Mouse (Mus musculus) CH12.LX (cell line): ENCODE measurements around the gene Cep70. TPM values are rescaled to one million over a fixed set of nuclear protein-coding genes. Genes with fewer than 3 reads are reported as not detected.

Experiments
- DNase-seq: peaks from one replicate; pipeline ENCODE4 v3.0.0-alpha.2; 2013; ENCODE audit errors: extremely low read depth
- H3K27ac ChIP-seq: 2 replicates; pipeline ENCODE4 v1.5.1; 2012; ENCODE audit warnings: low read depth, mild to moderate bottlenecking, control low read depth, moderate library complexity; ENCODE audit not compliant: insufficient read depth
- H3K27me3 ChIP-seq: replicated peaks from 2 replicates; pipeline ENCODE3; 2012; ENCODE audit warnings: inconsistent platforms
- H3K36me3 ChIP-seq, 2 experiments: replicated peaks in 1 of 2; 2 replicates each; pipeline versions ENCODE3 to v1.6.1; 2012; ENCODE audit warnings: inconsistent platforms in 1 of 2, low read length in 1 of 2, mild to moderate bottlenecking in 1 of 2, mixed read lengths in 1 of 2, moderate library complexity in 1 of 2; ENCODE audit not compliant: control insufficient read depth in 1 of 2, insufficient read depth in 1 of 2
- H3K4me1 ChIP-seq, 2 experiments: 2 replicates each; pipeline ENCODE4 v1.6.1; 2012; ENCODE audit warnings: inconsistent platforms in 1 of 2, moderate library complexity in 1 of 2; ENCODE audit not compliant: insufficient read depth in 2 of 2, control insufficient read depth in 1 of 2
- H3K4me2 ChIP-seq: 2 replicates; pipeline ENCODE4 v1.6.1; 2012; ENCODE audit warnings: low read depth, mild to moderate bottlenecking, control low read depth; ENCODE audit not compliant: poor library complexity, insufficient read depth, severe bottlenecking
- H3K4me3 ChIP-seq, 3 experiments: fragments of 150-350 bp in 1 of 3; sonication (generic) in 1 of 3; replicated peaks in 1 of 3; 2 replicates each; pipeline versions ENCODE3 to v1.5.1; 2011 to 2012; ENCODE audit warnings: low read depth in 2 of 3, low read length in 2 of 3, mild to moderate bottlenecking in 2 of 3, moderate library complexity in 2 of 3, control low read depth in 1 of 3, improper control_type of control experiment in 1 of 3, inconsistent platforms in 1 of 3, mixed read lengths in 1 of 3; ENCODE audit not compliant: poor library complexity in 1 of 3
- H3K79me2 ChIP-seq: replicated peaks from 2 replicates; pipeline ENCODE4 v1.6.1; 2012; ENCODE audit warnings: mild to moderate bottlenecking, moderate library complexity; ENCODE audit not compliant: control insufficient read depth, poor library complexity, insufficient read depth, severe bottlenecking; ENCODE audit errors: extremely low read depth
- H3K9ac ChIP-seq: 2 replicates; pipeline ENCODE4 v1.6.1; 2012; ENCODE audit warnings: low read depth, mild to moderate bottlenecking, control low read depth, moderate library complexity; ENCODE audit not compliant: insufficient read depth
- H3K9me3 ChIP-seq: replicated peaks from 2 replicates; pipeline ENCODE3; 2012; ENCODE audit warnings: low read length, inconsistent platforms, mixed read lengths
- BHLHE40 ChIP-seq: IDR thresholded peaks from 2 replicates; pipeline ENCODE4 v1.6.1; 2011; ENCODE audit warnings: mild to moderate bottlenecking, low read depth, low read length, improper control_type of control experiment
- CTCF ChIP-seq, 2 experiments: IDR thresholded peaks in 1 of 2; conservative IDR thresholded peaks in 1 of 2; 2 replicates each; pipeline ENCODE4 v1.5.1; 2011 to 2012; ENCODE audit warnings: low read depth in 2 of 2, low read length in 2 of 2, improper control_type of control experiment in 1 of 2, inconsistent platforms in 1 of 2, mild to moderate bottlenecking in 1 of 2, moderate library complexity in 1 of 2
- EP300 ChIP-seq: IDR thresholded peaks from 2 replicates; pipeline ENCODE4 v1.6.1; 2011; ENCODE audit warnings: low read length, improper control_type of control experiment
- ETS1 ChIP-seq: conservative IDR thresholded peaks from 2 replicates; pipeline ENCODE4 v1.6.1; 2012; ENCODE audit warnings: low read depth, mild to moderate bottlenecking, inconsistent platforms, low read length, improper control_type of control experiment, moderate library complexity
- GABPA ChIP-seq: IDR thresholded peaks from 2 replicates; pipeline ENCODE4 v1.6.1; 2012; ENCODE audit warnings: low read depth, low read length, improper control_type of control experiment, inconsistent platforms; ENCODE audit not compliant: insufficient replicate concordance
- IRF4 ChIP-seq: IDR thresholded peaks from 2 replicates; pipeline ENCODE4 v1.6.1; 2014; ENCODE audit warnings: low read depth, mild to moderate bottlenecking, inconsistent platforms, low read length, improper control_type of control experiment
- MAFK ChIP-seq: IDR thresholded peaks from 2 replicates; pipeline ENCODE4 v1.6.1; 2011; ENCODE audit warnings: low read length, improper control_type of control experiment; ENCODE audit not compliant: insufficient replicate concordance
- MEF2A ChIP-seq: IDR thresholded peaks from 2 replicates; pipeline ENCODE4 v1.6.1; 2014; ENCODE audit warnings: low read depth, mild to moderate bottlenecking, inconsistent platforms, low read length, improper control_type of control experiment, borderline replicate concordance
- MXI1 ChIP-seq: IDR thresholded peaks from 2 replicates; pipeline ENCODE4 v1.6.1; 2011; ENCODE audit warnings: mild to moderate bottlenecking, low read depth, low read length, improper control_type of control experiment
- RAD21 ChIP-seq: IDR thresholded peaks from 2 replicates; pipeline ENCODE4 v1.6.1; 2011; ENCODE audit warnings: low read depth, mild to moderate bottlenecking, low read length, improper control_type of control experiment, moderate library complexity
- SMC3 ChIP-seq: IDR thresholded peaks from 2 replicates; pipeline ENCODE4 v1.6.1; 2011; ENCODE audit warnings: low read depth, low read length, improper control_type of control experiment
- TCF12 ChIP-seq: IDR thresholded peaks from 2 replicates; pipeline ENCODE4 v1.6.1; 2014; ENCODE audit warnings: low read depth, mild to moderate bottlenecking, inconsistent platforms, low read length, improper control_type of control experiment
- ZC3H11A ChIP-seq: IDR thresholded peaks from 2 replicates; pipeline ENCODE4 v1.6.1; 2012; ENCODE audit warnings: low read depth, mild to moderate bottlenecking, inconsistent platforms, low read length, improper control_type of control experiment
- ZKSCAN1 ChIP-seq: IDR thresholded peaks from 2 replicates; pipeline ENCODE4 v1.6.1; 2012; ENCODE audit warnings: low read depth, inconsistent platforms, low read length, improper control_type of control experiment, borderline replicate concordance
- dilution Hi-C: fragments of 300-500 bp; cut with MboI; formaldehyde crosslinking; loops from 2 replicates; pipeline ENCODE4 v1.14.3; 2020; ENCODE audit warnings: low sequenced_read_pairs; ENCODE audit not compliant: extremely low pct_unique_long_range_greater_than_20kb, extremely low pct_ligation_motif_present
- in situ Hi-C: fragments of 300-500 bp; cut with MboI; formaldehyde crosslinking; loops from 3 replicates; pipeline ENCODE4 v1.14.3; 2019; ENCODE audit warnings: low sequenced_read_pairs, low pct_ligation_motif_present, low pct_unique_long_range_greater_than_20kb, mixed read lengths
- polyA plus RNA-seq: library from polyadenylated mRNA; unstranded; fragments of >175 nt; gene quantifications from 2 replicates; pipeline ENCODE4 v1.2.1, GENCODE M21; 2012; ENCODE audit warnings: low read depth; ENCODE audit not compliant: insufficient read length
- total RNA-seq, 2 experiments: library from RNA; depleted of rRNA; stranded (reverse); fragments of 300-350 nt in 1 of 2; fragments of >200 nt in 1 of 2; gene quantifications; 2 replicates each; pipeline ENCODE4 v1.2.3; 2012 to 2014

The Cep70 gene
- total and polyA plus RNA-seq, 3 experiments, result 9.7 to 22.9 (median 10.2) TPM

DNA sequence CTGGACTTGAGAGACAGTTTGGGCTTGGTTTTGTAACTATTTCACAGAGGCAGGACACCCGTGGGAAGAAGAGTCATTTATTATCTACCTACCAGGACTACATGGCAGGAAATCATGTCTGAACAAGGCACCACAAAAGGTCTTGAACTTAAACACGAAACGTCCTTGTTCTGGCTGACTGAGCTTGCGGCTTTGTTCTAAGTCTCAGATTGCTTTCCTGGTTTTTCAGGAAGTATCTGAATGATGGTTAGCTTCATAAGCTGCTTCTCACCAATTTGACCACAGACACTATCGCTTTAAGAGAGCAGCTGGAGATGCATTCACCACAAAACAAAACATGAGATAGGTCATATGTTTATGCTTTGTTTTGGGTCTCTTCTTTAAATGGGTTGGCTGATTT lies 2.6 kb upstream of the Cep70 start:
- Histone ChIP-seq H3K4me2 (no peak overlapping the region), H3K79me2 (no peaks in the 10 kb centered on the region), H3K36me3 (no peaks in the 10 kb centered on the region), H3K4me1 (peaks cover 0 to 27% of the 10 kb centered on the region in 2 experiments; a peak in 2 of 4 replicates), H3K9ac (no peak overlapping the region), H3K27me3 (peaks cover 18% of the 10 kb centered on the region), H3K4me3 (no peak overlapping the region), H3K9me3 (peaks cover 4% of the 10 kb centered on the region), H3K27ac (no peak overlapping the region)
- DNase-seq, result peak; percentile 44
- TF ChIP-seq MEF2A (no peak), MAFK (peak; percentile 69; the same call in 1 of the 2 replicates), MXI1 (no peak), BHLHE40 (0 out of 2 replicates have a peak, but pooled peaks have one; percentile 25), ETS1 (0 out of 2 replicates have a peak, but pooled peaks have one; percentile 17), IRF4 (peak; percentile 44; the same call in 1 of the 2 replicates), EP300 (0 out of 2 replicates have a peak, but pooled peaks have one; percentile 12), ZKSCAN1 (no peak)
- in situ Hi-C loops, result loop anchor here (10.0 kb wide), 1 partner anchor 176 kb away; no protein-coding TSS in a partner anchor
- dilution Hi-C loops, result no loop called here

DNA sequence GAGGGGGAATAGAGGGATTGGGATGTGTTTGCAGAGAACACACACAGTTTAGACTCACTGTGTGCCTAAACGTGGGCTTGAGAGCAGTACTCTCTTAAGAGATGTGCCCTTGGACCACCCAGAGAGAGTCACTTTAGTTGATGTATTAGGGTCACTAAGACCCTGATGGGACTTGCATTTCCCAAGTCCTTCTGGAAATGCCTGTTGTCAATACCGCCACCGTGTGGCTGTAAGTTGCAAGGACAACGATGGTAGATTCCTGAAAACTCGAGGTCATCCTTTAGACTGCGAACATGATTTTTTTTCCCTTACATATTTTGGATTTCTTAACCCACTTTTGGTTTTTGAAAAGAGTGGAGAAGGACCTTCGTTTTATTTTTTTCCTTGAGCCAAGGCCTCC lies 1.1 kb upstream of the Cep70 start:
- Histone ChIP-seq H3K9me3 (peaks cover 4% of the 10 kb centered on the region), H3K4me1 (peaks cover 0 to 24% of the 10 kb centered on the region in 2 experiments; a peak in 2 of 4 replicates), H3K79me2 (no peaks in the 10 kb centered on the region), H3K4me2 (peak overlapping the region; percentile 98), H3K27ac (no peak overlapping the region), H3K9ac (peak overlapping the region; percentile 17; the same call in 1 of the 2 replicates), H3K27me3 (peaks cover 16% of the 10 kb centered on the region), H3K4me3 (no peak overlapping the region), H3K36me3 (peaks cover 0 to 6% of the 10 kb centered on the region in 2 experiments)
- in situ Hi-C loops, result loop anchor here (10.0 kb wide), 1 partner anchor 177 kb away; no protein-coding TSS in a partner anchor
- peak; percentile 57 for DNase-seq
- dilution Hi-C loops, result no loop called here
- 0 out of 2 replicates have a peak, but pooled peaks have one; percentile 6 for TF ChIP-seq ZC3H11A
- no peak for TF ChIP-seq GABPA
- peak; percentile 85 for TF ChIP-seq SMC3
- TF ChIP-seq TCF12, result no peak
- TF ChIP-seq RAD21, result peak; percentile 78
- peak; percentile 84 to 92 for TF ChIP-seq CTCF (conservative IDR thresholded peaks at IDR 0.05 in 1 of 2, IDR thresholded peaks at IDR 0.05 in 1 of 2; ENCODE audit: low read depth in 2 of 2, low read length in 2 of 2)
- TF ChIP-seq, all 38 proteins: peak for 4
